Mouse (Mus musculus) spleen, adult 2 months (tissue): Measurements from ENCODE around the gene Trim75.

Experiments used
- CTCF ChIP-seq: fragments of 200-500 bp; IDR thresholded peaks from 2 replicates; pipeline ENCODE4 v1.5.1; 2011; ENCODE audit warnings: mild to moderate bottlenecking, inconsistent platforms; ENCODE audit not compliant: insufficient read depth, insufficient read length, insufficient replicate concordance; ENCODE audit errors: extremely low read depth
- POLR2A ChIP-seq: fragments of 200-500 bp; IDR thresholded peaks from 2 replicates; pipeline ENCODE4 v1.6.1; 2011; ENCODE audit warnings: low read depth, low read length, inconsistent platforms

DNA sequence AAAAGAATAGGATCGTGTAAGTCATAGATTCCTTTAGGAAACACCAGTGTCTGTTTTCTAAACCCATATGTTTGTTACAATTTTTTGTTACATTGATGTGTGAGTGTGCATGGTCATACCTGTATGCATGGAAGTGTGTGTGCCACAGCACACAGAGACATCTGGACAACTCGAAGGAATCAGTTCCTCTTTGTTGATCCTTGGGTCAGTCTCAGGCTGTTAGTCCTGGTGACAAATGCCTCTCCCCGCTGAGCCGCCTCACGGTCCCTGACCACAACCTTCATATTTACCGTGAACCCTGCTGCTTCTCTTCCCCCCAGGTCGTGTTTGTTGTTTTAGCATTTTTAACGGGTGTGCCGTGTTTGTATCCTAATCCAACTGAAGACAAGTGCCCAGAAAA, 28.6 kb downstream of the Trim75 start:
- TF ChIP-seq POLR2A (no peak), CTCF (no peak)
